Mouse (Mus musculus) cortical plate, adult 2 months (tissue): ENCODE results near the gene Ect2l. TPM values are rescaled to one million over a fixed set of nuclear protein-coding genes. Genes with fewer than 3 reads are reported as not detected.
A peak's percentile ranks its signal among the peaks of the same experiment; 100 is the strongest.
"Not testable (repeated sequence)": the region's sequence is repeated elsewhere in the genome, so short reads cannot be mapped to it uniquely, and the experiment has no call there.

ENCODE experiments used
- H3K27ac ChIP-seq: fragments of 200-500 bp; 2 replicates; pipeline ENCODE4 v1.5.1; 2012; ENCODE audit warnings: low read length, control low read depth, inconsistent platforms; ENCODE audit not compliant: insufficient read depth
- H3K4me1 ChIP-seq: fragments of 200-500 bp; 2 replicates; pipeline ENCODE4 v1.6.1; 2011; ENCODE audit warnings: low read length; ENCODE audit not compliant: control insufficient read depth, insufficient read depth
- H3K4me3 ChIP-seq: fragments of 200-500 bp; 2 replicates; pipeline ENCODE4 v1.5.1; 2011; ENCODE audit warnings: mild to moderate bottlenecking, low read length, control low read depth; ENCODE audit not compliant: insufficient read depth
- CTCF ChIP-seq: fragments of 200-500 bp; IDR thresholded peaks from 2 replicates; pipeline ENCODE4 v1.5.1; 2011; ENCODE audit warnings: mild to moderate bottlenecking, control low read depth, low read length; ENCODE audit not compliant: insufficient read depth; ENCODE audit errors: extremely low read depth
- POLR2A ChIP-seq: fragments of 200-500 bp; IDR thresholded peaks from 2 replicates; pipeline ENCODE4 v1.6.1; 2011; ENCODE audit warnings: mild to moderate bottlenecking, low read length, control low read depth; ENCODE audit not compliant: insufficient read depth; ENCODE audit errors: extremely low read depth
- polyA plus RNA-seq: library from polyadenylated mRNA; depleted of rRNA; stranded (reverse); fragments of >200 nt; gene quantifications from 2 replicates; pipeline ENCODE4 v1.2.3, GENCODE M21; 2012

The Ect2l gene
- polyA plus RNA-seq, 1 experiment, result 0.29 TPM

DNA sequence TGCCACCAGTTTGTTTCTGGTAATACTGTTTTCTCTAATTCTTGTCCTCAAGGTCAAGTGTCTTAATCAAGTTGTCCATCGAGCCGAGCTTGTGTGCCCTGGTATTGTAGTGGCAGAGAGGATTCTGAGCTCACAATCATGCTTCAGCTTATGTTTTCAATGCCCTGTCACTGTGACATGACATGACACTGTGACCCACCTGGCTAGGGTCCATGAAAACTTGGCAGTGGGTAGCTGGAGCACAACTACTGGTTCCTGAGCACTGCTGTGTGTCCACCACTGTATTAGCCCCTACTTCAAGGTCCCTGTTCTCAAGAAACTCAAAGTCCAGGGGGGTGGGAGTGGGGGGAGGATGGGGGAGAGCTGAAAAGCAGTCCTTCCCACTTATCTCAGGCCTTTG lies 69.3 kb downstream of the Ect2l start:
- no peaks in the 10 kb centered on the region for H3K4me1 ChIP-seq
- H3K4me3 ChIP-seq, result no peak overlapping the region
- TF ChIP-seq CTCF, result no peak
- no peak for TF ChIP-seq POLR2A
- no peak overlapping the region for H3K27ac ChIP-seq

DNA sequence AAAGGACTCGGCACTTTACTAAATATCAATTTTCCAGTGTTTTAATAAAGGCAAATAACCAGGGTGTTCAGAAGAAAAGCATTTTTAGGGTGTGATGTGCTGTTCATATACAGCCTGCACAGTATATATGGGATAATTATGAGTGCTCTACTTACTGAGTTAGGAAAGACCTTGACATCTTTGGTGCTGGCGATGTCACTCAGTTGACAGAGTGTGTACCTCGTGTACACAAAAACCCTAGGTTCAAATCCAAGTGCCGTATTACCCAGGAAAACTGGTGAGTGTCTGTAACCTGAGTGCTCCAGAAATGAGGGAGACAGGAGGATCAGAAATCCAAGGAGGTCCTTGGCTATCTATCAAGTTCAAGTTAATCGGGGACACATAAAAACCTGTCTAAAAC lies 71.1 kb downstream of the Ect2l start:
- Histone ChIP-seq H3K27ac (no peak overlapping the region), H3K4me1 (no peaks in the 10 kb centered on the region), H3K4me3 (no peak overlapping the region)
- TF ChIP-seq POLR2A, result no peak
- no peak for TF ChIP-seq CTCF

DNA sequence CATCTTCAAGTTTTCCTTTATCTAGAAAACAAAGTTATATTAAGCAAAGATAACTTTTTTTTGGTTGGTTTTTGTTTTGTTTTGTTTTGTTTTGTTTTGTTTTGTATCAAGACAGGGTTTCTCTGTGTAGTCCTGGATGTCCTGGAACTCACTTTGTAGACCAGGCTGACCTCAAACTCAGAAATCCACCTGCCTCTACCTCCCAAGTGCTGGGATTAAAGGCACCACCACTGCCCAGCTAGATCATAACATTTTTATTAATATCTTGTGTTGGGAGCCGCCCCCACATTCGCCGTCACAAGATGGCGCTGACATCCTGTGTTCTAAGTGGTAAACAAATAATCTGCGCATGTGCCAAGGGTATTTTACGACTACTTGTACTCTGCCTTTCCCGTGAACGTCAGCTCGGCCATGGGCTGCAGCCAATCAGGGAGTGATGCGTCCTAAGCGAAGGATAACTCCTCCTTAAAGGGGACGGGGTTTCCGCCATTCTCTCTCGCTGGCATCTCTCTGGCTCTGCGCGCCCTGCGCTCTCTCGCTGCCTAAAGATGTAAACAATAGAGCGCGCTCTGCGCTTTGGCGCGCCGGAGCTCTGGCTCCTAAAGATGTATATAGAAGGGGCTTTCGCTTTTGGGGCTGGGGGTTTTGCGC lies 71.7 kb downstream of the Ect2l start:
- not testable (repeated sequence) for H3K4me3 ChIP-seq, H3K4me1 ChIP-seq, H3K27ac ChIP-seq

DNA sequence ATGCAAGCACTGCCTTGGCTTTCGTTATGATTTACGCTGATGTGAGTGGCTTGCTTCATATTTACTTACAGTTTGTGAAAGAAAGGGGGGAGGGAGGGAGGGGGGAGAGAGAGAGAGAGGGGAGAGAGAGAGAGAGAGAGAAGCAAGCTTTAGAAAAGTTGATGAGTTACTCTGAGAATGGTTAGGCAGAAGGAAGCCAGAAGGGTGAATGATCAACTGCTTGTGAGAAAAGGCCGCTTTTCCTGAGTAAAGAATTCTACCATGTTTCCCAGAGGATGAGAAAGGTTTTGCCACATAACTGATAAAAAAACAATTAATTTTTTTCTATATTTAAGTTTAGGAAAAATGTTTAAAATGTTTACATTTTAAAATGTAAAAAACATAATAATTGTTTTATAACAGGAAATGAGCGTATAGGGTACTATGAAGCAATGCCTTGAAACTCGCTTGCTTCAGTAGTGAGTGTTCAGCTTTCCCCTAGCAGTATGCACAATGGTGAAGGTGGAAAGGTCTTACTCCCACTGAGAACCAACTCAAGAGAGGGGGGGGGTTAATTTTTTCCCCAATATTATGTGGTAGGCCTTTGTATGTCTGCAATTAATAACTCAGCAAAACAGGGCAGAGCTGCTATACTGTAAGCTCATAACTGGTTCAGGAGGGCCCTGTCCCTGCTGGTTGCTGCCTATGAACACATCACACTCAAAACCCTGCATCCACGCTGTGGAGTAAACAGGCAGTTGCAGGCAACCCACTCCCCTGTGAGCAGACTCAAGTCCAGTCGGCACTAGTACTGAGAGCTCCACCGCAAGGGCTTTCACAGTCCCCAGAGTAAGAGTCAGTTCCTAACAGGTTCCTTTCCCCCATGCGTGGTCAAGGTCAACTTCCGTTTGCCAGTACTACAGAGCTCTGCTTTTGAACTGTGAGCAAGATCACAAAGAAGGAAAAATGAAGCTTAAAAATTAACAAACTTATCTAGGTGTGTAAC lies 78.7 kb downstream of the Ect2l start:
- Histone ChIP-seq H3K4me1 (no peaks in the 10 kb centered on the region), H3K4me3 (no peak overlapping the region), H3K27ac (no peak overlapping the region)
- no peak for TF ChIP-seq POLR2A
- TF ChIP-seq CTCF, result no peak

DNA sequence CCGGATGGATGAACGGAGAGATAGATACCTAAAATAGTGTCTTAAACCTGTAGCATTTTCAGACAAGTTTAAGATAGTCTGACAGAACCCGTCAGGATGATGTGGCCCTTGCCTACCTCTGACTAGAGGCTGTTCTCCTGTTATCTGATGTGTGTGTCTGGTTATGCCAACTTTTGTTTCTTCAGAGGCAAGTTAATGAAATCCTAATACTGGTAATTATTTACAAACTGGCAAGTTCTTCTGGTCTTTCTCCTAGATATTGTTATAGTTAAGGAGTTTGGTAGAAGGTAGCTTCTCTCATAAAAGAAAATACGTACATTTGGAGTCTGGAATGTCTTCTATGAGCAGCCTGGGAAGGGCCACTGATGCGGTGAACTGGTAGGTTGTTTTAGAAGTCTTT lies 80.4 kb downstream of the Ect2l start:
- H3K4me1 ChIP-seq, result no peaks in the 10 kb centered on the region
- no peak for TF ChIP-seq CTCF
- TF ChIP-seq POLR2A, result no peak
- no peak overlapping the region for H3K4me3 ChIP-seq
- H3K27ac ChIP-seq, result no peak overlapping the region

DNA sequence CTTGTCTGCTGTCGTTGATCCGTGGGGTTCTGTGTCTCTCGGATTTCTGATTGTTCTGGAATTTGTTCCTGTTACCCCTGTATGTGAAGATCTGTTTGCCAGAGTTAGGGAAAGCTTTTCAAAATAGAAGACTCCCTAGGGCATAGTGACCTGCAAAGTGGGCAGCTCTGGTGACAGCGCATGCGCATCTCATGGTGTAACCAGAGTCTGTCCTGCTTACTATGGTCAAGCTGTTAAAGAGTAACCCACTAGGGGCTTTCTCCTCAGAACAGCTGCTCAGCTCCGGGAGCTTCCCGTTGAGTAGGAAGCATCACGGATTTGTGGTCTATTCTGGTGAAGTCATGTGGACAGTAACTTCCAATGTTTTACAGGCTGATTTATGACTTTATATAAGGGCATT lies 92.4 kb downstream of the Ect2l start:
- Histone ChIP-seq H3K4me3 (no peak overlapping the region), H3K4me1 (no peaks in the 10 kb centered on the region), H3K27ac (no peak overlapping the region)
- TF ChIP-seq CTCF, result no peak
- TF ChIP-seq POLR2A, result no peak

DNA sequence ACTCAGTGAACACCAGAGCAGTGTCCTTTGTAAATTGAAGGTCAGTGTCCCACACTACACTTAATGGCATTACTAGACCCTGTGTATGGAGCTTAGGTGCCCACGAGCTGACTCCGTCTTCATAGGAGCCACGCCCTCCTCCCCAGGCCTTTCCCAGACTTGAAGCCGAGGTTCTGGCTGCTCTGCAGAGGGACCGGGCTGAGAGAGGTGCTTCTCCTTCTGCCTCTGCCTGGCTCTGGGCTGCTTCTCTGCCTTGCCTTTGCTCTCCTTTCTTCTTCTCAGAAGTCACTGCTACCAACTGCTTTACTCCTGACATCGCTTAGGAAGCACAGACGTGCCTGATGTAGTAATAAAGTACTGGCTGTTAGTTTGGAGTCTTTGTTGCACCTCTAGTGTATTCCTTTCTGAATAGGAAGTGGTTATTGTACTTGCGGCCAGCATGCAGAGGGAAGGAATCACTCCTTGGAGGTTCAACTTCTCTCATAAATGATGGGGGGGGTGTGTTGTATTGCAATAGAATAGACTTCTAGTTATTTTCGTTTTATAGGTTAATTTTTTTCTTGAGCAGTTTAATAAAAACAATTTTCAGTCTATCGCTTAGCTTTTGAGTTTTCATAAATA lies 97.1 kb downstream of the Ect2l start:
- TF ChIP-seq POLR2A (no peak), CTCF (no peak)
- Histone ChIP-seq H3K4me1 (no peaks in the 10 kb centered on the region), H3K27ac (no peak overlapping the region), H3K4me3 (no peak overlapping the region)

DNA sequence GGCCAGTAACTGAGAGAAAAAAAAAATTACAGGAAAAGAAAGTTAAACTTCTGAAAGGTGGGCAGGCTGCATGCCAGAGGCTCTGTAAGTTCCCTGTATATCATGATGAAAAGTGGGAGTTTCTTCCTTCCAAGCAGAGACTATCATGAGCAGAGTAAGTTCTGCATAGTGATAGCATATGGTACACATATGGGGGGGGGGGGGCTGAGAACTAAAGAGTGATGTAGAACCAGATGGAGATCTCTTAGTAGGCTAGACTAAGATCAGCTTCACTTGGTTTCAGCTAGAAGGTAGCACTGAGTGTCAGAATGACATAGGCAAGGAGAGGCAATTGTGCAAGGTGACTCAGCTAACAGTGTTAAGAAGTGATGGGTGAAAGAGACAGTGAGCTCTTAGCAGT lies 99.8 kb downstream of the Ect2l start:
- H3K27ac ChIP-seq, result no peak overlapping the region
- TF ChIP-seq POLR2A, result no peak

DNA sequence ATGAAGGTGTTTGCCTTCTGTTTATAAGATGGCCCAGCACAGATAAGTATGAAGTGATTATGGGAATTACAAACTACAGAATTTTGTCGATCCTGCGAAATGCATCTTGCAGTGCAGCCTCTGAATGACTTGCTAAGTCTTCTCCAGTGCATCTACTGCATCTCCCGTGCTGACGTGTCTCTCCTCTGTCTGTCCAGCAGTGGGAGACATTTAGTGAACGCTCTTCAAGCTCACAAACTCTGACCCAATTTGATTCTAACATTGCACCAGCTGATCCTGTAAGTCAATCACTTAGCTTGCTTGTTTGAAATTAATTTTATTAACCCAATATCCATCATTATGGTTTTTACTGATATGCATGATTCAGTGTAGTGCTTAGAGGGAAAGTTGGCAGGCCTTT lies 103.2 kb downstream of the Ect2l start:
- no peaks in the 10 kb centered on the region for H3K4me1 ChIP-seq
- no peak overlapping the region for H3K27ac ChIP-seq
- no peak overlapping the region for H3K4me3 ChIP-seq
- TF ChIP-seq CTCF (peak; percentile 47), POLR2A (no peak)

More for the DNA sequence above, 99.8 kb downstream of the Ect2l start:
- Histone ChIP-seq H3K4me3 (no peak overlapping the region), H3K4me1 (no peaks in the 10 kb centered on the region)
